Mouse (Mus musculus) midbrain, postnatal 0 days (tissue): Measurements from ENCODE around the gene Grk3. TPM values are rescaled to one million over a fixed set of nuclear protein-coding genes. Genes with fewer than 3 reads are reported as not detected.

Experiments used
- ATAC-seq: fragments of 200-750 bp; cut with Nextera tagmentation; 2 replicates; pipeline ENCODE4 v1.8.0; 2017; ENCODE audit warnings: moderate number of reproducible peaks, mild to moderate bottlenecking, moderate TSS enrichment, moderate library complexity; ENCODE audit not compliant: low FRiP score
- DNase-seq: peaks from one replicate; pipeline ENCODE4 v3.0.0-alpha.2; 2015; ENCODE audit warnings: low spot score
- H3K27ac ChIP-seq: fragments of 300-500 bp; sonication (generic); 2 replicates; pipeline ENCODE4 v1.5.1; 2014; ENCODE audit warnings: low read depth, mild to moderate bottlenecking, low read length, mixed read lengths
- H3K27me3 ChIP-seq: fragments of 300-500 bp; sonication (generic); 2 replicates; pipeline ENCODE4 v1.6.1; 2014; ENCODE audit warnings: low read length, control low read depth, mixed read lengths; ENCODE audit not compliant: insufficient read depth
- H3K36me3 ChIP-seq: fragments of 300-500 bp; sonication (generic); 2 replicates; pipeline ENCODE4 v1.6.1; 2014; ENCODE audit warnings: low read length, control low read depth, mixed read lengths; ENCODE audit not compliant: insufficient read depth
- H3K4me1 ChIP-seq: fragments of 300-500 bp; sonication (generic); 2 replicates; pipeline ENCODE4 v1.6.1; 2014; ENCODE audit warnings: mild to moderate bottlenecking, control low read depth, antibody characterized with exemption, low read length, mixed read lengths; ENCODE audit not compliant: insufficient read depth
- H3K4me2 ChIP-seq: fragments of 300-500 bp; sonication (generic); 2 replicates; pipeline ENCODE4 v1.6.1; 2014; ENCODE audit warnings: low read depth, mild to moderate bottlenecking, low read length, mixed read lengths; ENCODE audit not compliant: poor library complexity, severe bottlenecking
- H3K4me3 ChIP-seq: fragments of 300-500 bp; sonication (generic); 2 replicates; pipeline ENCODE4 v1.5.1; 2014; ENCODE audit warnings: low read depth, mild to moderate bottlenecking, low read length, moderate library complexity
- H3K9ac ChIP-seq: fragments of 300-500 bp; sonication (generic); replicated peaks from 2 replicates; pipeline ENCODE4 v1.6.1; 2014; ENCODE audit warnings: mild to moderate bottlenecking, low read length, moderate library complexity, mixed read lengths; ENCODE audit not compliant: poor library complexity, severe bottlenecking
- H3K9me3 ChIP-seq: fragments of 300-500 bp; sonication (generic); 2 replicates; pipeline ENCODE4 v1.6.1; 2016; ENCODE audit warnings: low read length, control low read depth
- CTCF ChIP-seq: IDR thresholded peaks from 2 replicates; pipeline ENCODE4 v1.5.1; 2016; ENCODE audit warnings: antibody characterized with exemption, mild to moderate bottlenecking
- WGBS: fragments of 180-500 bp; shearing (Covaris S2); extraction: QIAGEN DNeasy Blood & Tissue Kit; methylation state at CpG from one replicate; pipeline ENCODE4 v1.1.7; 2014; 5-methylcytosine and 5-hydroxymethylcytosine counted together
- polyA plus RNA-seq: library from polyadenylated mRNA; unstranded; fragments of >200 nt; fragmentation: Nextera tagmentation; extraction: Ambion mirVana; gene quantifications from 2 replicates; pipeline ENCODE4 v1.2.1, GENCODE M21; 2015
- total RNA-seq: library from RNA; depleted of rRNA; stranded (reverse); fragments of >200 nt; gene quantifications from 2 replicates; pipeline ENCODE4 v1.2.3, GENCODE M21; 2014

Gene Grk3
- total and polyA plus RNA-seq, 2 experiments from 2014 or later = 21.1 to 48.4 TPM

DNA sequence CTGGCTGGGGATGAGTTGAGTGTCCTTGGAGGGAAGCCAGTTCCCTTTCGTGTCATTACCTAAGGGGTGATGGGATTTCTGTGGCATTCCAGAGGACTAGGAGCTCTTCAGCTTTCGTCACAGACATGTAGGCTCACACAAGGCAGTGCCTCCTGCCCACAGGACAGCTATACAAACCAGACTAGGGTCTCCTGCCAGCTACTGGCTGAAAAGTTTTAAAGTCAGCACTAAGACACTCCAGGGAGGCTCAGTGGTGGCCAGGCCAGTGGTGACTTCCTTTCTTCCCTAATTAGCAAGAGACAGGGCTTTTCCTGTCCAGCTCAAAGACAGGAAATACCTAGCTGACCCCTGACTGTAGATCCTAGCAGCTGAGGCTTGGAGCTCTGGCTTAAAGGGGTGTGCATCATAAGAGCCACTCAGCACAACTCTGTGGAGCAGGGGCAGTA is 107.4 kb downstream of the Grk3 start:
- H3K9ac ChIP-seq = no peak overlapping the region
- no peak for ATAC-seq
- no peak for DNase-seq
- WGBS = 44% methylated on average over 2 of the region's 2 CpGs
- H3K4me2 ChIP-seq = no peak overlapping the region
- no peaks in the 10 kb centered on the region for H3K4me1 ChIP-seq
- H3K27ac ChIP-seq = no peak overlapping the region
- no peak overlapping the region for H3K4me3 ChIP-seq
- no peak for TF ChIP-seq CTCF
- H3K36me3 ChIP-seq = no peaks in the 10 kb centered on the region
- no peaks in the 10 kb centered on the region for H3K9me3 ChIP-seq
- no peaks in the 10 kb centered on the region for H3K27me3 ChIP-seq

DNA sequence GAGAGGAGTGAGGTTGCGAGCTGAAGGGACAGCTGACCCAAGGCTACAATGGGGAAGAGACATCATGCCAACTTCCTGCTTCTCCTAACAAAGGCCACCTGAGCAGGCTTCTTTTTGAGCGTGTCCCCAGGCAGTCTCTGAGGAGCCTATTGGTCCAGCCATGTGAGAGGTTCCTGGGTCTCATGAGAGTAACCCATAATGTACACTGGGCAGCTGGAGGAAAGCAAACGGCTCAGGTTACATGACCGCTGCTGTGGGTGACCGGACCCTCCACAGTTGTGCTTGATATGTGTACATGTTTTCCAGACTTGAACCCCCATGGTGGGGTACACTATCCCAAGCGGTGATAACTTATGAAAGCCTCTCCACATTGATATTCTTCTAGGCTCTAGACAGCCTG is 108.1 kb downstream of the Grk3 start:
- Histone ChIP-seq H3K36me3 (no peaks in the 10 kb centered on the region), H3K27ac (no peak overlapping the region), H3K4me3 (no peak overlapping the region), H3K27me3 (no peaks in the 10 kb centered on the region), H3K9me3 (no peaks in the 10 kb centered on the region), H3K9ac (no peak overlapping the region), H3K4me1 (no peaks in the 10 kb centered on the region), H3K4me2 (no peak overlapping the region)
- DNase-seq = no peak
- 83% methylated on average over 6 of the region's 6 CpGs for WGBS
- ATAC-seq = no peak
- no peak for TF ChIP-seq CTCF

DNA sequence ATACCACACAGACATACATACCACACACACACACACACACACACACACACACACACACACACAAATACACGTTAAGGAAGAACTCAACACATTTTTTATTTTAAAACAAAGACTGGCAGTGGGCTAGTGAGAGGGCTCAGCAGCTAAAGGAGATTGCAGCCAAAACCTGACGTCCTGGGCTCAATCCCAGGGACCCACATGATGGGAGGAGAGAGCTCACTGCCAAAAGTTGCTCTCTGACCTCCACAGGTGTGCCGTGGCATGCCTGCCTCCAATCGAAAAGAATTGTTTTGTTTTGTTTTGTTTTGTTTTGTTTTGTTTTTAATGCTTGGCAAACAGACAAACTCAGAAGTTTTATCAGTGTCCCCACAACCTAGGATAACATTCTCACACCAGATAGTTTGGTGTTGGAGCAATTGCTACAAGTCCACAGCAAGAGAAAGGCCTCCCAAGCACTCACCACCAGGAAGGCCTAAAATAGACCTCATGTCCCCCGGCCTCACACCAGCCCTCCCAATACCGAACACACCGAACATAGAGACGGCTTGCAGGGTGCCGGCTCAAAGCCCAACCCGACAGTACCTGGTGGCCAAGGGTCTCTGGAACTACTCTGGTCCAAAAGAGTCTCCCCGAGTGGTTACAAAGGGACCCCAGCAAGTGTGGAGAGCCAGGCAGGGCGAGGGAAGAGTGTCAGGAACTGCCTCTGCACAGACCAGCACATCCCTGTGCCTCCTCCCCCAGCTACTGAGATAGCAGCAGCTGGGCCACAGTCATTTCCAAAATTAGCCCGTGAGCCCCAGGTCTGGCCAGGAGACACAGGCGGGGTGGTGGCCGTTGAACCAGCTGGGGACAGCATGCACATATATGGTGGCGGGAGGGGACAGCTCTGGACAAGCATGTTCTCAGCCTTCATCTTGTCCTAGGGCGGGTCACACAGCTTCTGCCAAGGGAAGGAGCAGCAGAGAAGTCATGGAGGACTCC is 119.6 kb downstream of the Grk3 start, which contains the start of gene Myo18b:
Gene Myo18b, minus strand, starts transcription at position 689 of the 981 bp plus-strand sequence.
- Histone ChIP-seq H3K9ac (no peak within 1 kb of the TSS), H3K4me1 (peaks cover 3% of the 10 kb centered on the region; the same call in 1 of the 2 replicates), H3K4me2 (no peak within 1 kb of the TSS), H3K9me3 (no peaks in the 10 kb centered on the region), H3K27ac (no peak within 1 kb of the TSS), H3K36me3 (no peaks in the 10 kb centered on the region), H3K4me3 (no peak within 1 kb of the TSS), H3K27me3 (no peaks in the 10 kb centered on the region)
- 81% methylated on average over 17 of the region's 17 CpGs for WGBS
- TF ChIP-seq CTCF = no peak
- no peak for DNase-seq
- ATAC-seq = no peak

DNA sequence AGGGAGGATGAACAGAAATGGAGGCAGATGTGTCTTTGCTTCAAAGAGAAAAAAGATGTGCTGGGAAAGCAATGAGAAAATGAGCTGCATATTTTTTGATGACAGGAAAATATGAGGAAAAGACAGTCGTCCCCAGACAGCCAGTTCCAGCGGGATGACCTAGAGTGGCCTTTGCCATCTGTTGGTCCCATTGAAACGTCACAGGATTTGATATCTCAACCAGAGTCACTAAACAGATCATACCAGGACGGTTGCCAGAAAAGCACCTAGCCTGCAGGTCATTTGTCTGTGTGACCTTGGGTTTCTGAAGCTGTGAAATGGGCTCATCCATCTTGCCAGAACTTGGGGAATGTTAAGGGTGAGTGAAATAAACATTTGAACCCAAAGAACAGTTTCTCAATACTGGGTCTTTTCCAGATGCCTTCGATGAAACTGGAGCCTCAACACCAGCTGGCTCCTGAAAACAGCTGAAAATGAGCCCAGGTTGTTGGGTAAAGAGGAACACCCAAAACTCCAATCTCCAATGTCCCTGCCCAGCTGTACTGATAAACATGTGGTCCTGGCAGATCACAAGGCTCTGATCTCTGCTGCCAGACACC is 122.0 kb downstream of the Grk3 start:
- Histone ChIP-seq H3K9me3 (no peaks in the 10 kb centered on the region), H3K4me2 (no peak overlapping the region), H3K27ac (no peak overlapping the region), H3K9ac (no peak overlapping the region), H3K4me1 (peaks cover 3% of the 10 kb centered on the region; the same call in 1 of the 2 replicates), H3K27me3 (no peaks in the 10 kb centered on the region), H3K36me3 (no peaks in the 10 kb centered on the region), H3K4me3 (no peak overlapping the region)
- TF ChIP-seq CTCF = no peak
- ATAC-seq (no peak), DNase-seq (no peak)
- 75% methylated on average over 5 of the region's 5 CpGs for WGBS

DNA sequence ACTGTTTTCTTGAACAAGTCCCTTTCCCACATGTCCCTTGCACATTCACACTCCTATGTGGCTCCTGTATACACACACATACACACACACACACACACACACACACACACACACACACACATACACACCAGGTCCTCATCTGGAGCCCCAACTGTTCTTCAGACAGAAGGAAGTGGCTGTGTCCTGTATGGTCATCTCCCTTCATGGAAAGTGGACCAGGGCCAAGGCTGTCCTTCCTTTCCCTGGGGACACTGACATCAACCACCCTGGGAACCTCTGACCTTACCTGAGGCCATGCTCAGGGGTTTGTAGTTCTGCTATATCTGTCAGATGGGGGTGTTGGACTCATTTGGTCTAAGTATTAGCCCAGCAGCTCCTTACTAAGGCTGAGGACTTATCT is 123.2 kb downstream of the Grk3 start:
- DNase-seq = no peak
- H3K9ac ChIP-seq = no peak overlapping the region
- no peak overlapping the region for H3K4me2 ChIP-seq
- H3K27ac ChIP-seq = no peak overlapping the region
- H3K4me1 ChIP-seq = peaks cover 3% of the 10 kb centered on the region; the same call in 1 of the 2 replicates
- H3K9me3 ChIP-seq = no peaks in the 10 kb centered on the region
- H3K36me3 ChIP-seq = no peaks in the 10 kb centered on the region
- no peak for TF ChIP-seq CTCF
- H3K4me3 ChIP-seq = no peak overlapping the region
- no peaks in the 10 kb centered on the region for H3K27me3 ChIP-seq
- ATAC-seq = no peak

DNA sequence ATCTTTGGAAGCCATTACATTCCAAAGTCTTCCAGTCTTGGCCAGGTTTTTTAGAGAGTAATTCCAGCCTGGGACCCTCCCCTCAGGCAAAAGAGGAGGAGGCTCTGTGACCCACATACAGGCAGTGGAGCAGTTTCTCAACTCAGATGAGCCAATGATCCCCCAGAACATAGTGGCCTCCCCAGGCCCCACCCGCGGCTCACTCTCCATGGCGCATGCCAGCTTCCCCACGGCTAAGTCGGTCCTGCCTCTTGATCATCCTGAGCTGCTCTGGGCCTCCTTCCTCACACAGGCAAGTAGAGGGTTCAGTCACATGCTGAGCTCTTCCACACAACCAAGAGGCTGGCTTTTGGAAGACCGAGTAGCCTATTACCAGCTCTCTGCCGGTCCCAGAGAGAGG is 126.9 kb downstream of the Grk3 start:
- no peak for DNase-seq
- Histone ChIP-seq H3K36me3 (no peaks in the 10 kb centered on the region), H3K27ac (no peak overlapping the region), H3K4me1 (peaks cover 3% of the 10 kb centered on the region; the same call in 1 of the 2 replicates), H3K27me3 (no peaks in the 10 kb centered on the region), H3K4me2 (no peak overlapping the region), H3K9me3 (no peaks in the 10 kb centered on the region), H3K4me3 (no peak overlapping the region), H3K9ac (no peak overlapping the region)
- TF ChIP-seq CTCF = no peak
- 67% methylated on average over 7 of the region's 7 CpGs for WGBS
- ATAC-seq = no peak
